Mouse (Mus musculus) stomach, embryonic 16.5 days (tissue): ENCODE data around the gene Atp6v1g2. TPM values are rescaled to one million over a fixed set of nuclear protein-coding genes. Genes with fewer than 3 reads are reported as not detected.

Experiments
- microRNA-seq: library from miRNA; unstranded; fragments of <30 nt; microRNA quantifications from one replicate; pipeline ENCODE4, GENCODE M21; 2016
- polyA plus RNA-seq: library from polyadenylated mRNA; unstranded; fragments of >200 nt; fragmentation: Nextera tagmentation; extraction: Ambion mirVana; gene quantifications from 2 replicates; pipeline ENCODE4 v1.2.1, GENCODE M21; 2015

The Atp6v1g2 gene
- polyA plus RNA-seq, 1 experiment from 2014 or later = 6.0 TPM

Small RNA genes within 50 kb of the gene (microRNA-seq; reads per million reads assigned to microRNA genes)
- gene Mir6973a = not detected
- not detected for gene Mir6974
- gene Mir6975 = 1.7 reads per million, percentile 2 among the genes with 10 or more reads in this experiment
- gene Mir8094 = not detected

Other genes starting within 250 kb of the Atp6v1g2 start
- 81.1 and 82.1 TPM in 2 replicates for gene Vars, start 232.7 kb upstream of the Atp6v1g2 start, polyA plus RNA-seq
- 0.26 and 0.42 TPM in 2 replicates for gene Vwa7, start 217.1 kb upstream of the Atp6v1g2 start, polyA plus RNA-seq
- 14.2 and 14.3 TPM in 2 replicates for gene Sapcd1, start 205.6 kb upstream of the Atp6v1g2 start, polyA plus RNA-seq
- gene Msh5, start 186.9 kb upstream of the Atp6v1g2 start, polyA plus RNA-seq = 3.9 and 4.2 TPM in 2 replicates
- gene Clic1, start 183.7 kb upstream of the Atp6v1g2 start, polyA plus RNA-seq = 396 and 441 TPM in 2 replicates
- 190 and 193 TPM in 2 replicates for gene Ddah2, start 174.6 kb upstream of the Atp6v1g2 start, polyA plus RNA-seq
- 50.6 and 109 TPM in 2 replicates for gene Ly6g6c, start 168.3 kb upstream of the Atp6v1g2 start, polyA plus RNA-seq
- 0.48 and 1.0 TPM in 2 replicates for gene Mpig6b, start 167.5 kb upstream of the Atp6v1g2 start, polyA plus RNA-seq
- gene Ly6g6e, start 156.8 kb upstream of the Atp6v1g2 start, polyA plus RNA-seq = 32.3 and 49.2 TPM in 2 replicates
- gene Ly6g6d, start 155.6 kb upstream of the Atp6v1g2 start, polyA plus RNA-seq = 3.2 and 4.1 TPM in 2 replicates
- gene Ly6g6f, start 148.1 kb upstream of the Atp6v1g2 start, polyA plus RNA-seq = 0.46 and 0.54 TPM in 2 replicates
- gene Abhd16a, start 144.4 kb upstream of the Atp6v1g2 start, polyA plus RNA-seq = 95.8 and 97.9 TPM in 2 replicates
- gene Ly6g5c, start 125.4 kb upstream of the Atp6v1g2 start, polyA plus RNA-seq = not detected in 2 replicates
- 0.53 and 0.89 TPM in 2 replicates for gene Ly6g5b, start 118.2 kb upstream of the Atp6v1g2 start, polyA plus RNA-seq
- gene Gpank1, start 112.2 kb upstream of the Atp6v1g2 start, polyA plus RNA-seq = 18.1 and 19.4 TPM in 2 replicates
- 245 and 269 TPM in 2 replicates for gene Csnk2b, start 111.6 kb upstream of the Atp6v1g2 start, polyA plus RNA-seq
- 11.7 and 14.2 TPM in 2 replicates for gene D17H6S53E, start 107.3 kb upstream of the Atp6v1g2 start, polyA plus RNA-seq
- gene Apom, start 101.6 kb upstream of the Atp6v1g2 start, polyA plus RNA-seq = 24.9 and 34.0 TPM in 2 replicates
- gene Bag6, start 98.5 kb upstream of the Atp6v1g2 start, polyA plus RNA-seq = 41.2 and 48.4 TPM in 2 replicates
- 111 and 125 TPM in 2 replicates for gene Prrc2a, start 68.8 kb upstream of the Atp6v1g2 start, polyA plus RNA-seq
- gene Aif1, start 57.6 kb upstream of the Atp6v1g2 start, polyA plus RNA-seq = 19.9 and 20.2 TPM in 2 replicates
- gene Lst1, start 45.2 kb upstream of the Atp6v1g2 start, polyA plus RNA-seq = 28.1 and 29.9 TPM in 2 replicates
- gene Ltb, start 39.2 kb upstream of the Atp6v1g2 start, polyA plus RNA-seq = 2.0 TPM in 2 replicates
- gene Tnf, start 31.7 kb upstream of the Atp6v1g2 start, polyA plus RNA-seq = 0.32 TPM in 1 of 2 replicates, not detected in the other
- 0.44 and 0.46 TPM in 2 replicates for gene Lta, start 28.3 kb upstream of the Atp6v1g2 start, polyA plus RNA-seq
- gene Gm16181, start 12.8 kb upstream of the Atp6v1g2 start, polyA plus RNA-seq = 0.27 TPM in 1 of 2 replicates, not detected in the other
- 6.4 and 8.8 TPM in 2 replicates for gene Nfkbil1, start 2.1 kb downstream of the Atp6v1g2 start, polyA plus RNA-seq
- gene Ddx39b, start 8.1 kb downstream of the Atp6v1g2 start, polyA plus RNA-seq = 340 and 353 TPM in 2 replicates
- 169 and 219 TPM in 2 replicates for gene H2-D1, start 29.1 kb downstream of the Atp6v1g2 start, polyA plus RNA-seq
- 0.74 and 0.75 TPM in 2 replicates for gene H2-Q1, start 86.7 kb downstream of the Atp6v1g2 start, polyA plus RNA-seq
- gene H2-Q2, start 108.6 kb downstream of the Atp6v1g2 start, polyA plus RNA-seq = 15.0 and 16.3 TPM in 2 replicates
- gene H2-Q4, start 146.0 kb downstream of the Atp6v1g2 start, polyA plus RNA-seq = 2.2 and 2.6 TPM in 2 replicates
- 0.86 and 1.1 TPM in 2 replicates for gene H2-Q6, start 191.2 kb downstream of the Atp6v1g2 start, polyA plus RNA-seq
- gene H2-Q7, start 205.5 kb downstream of the Atp6v1g2 start, polyA plus RNA-seq = 3.6 and 4.2 TPM in 2 replicates
- gene H2-Q10, start 236.4 kb downstream of the Atp6v1g2 start, polyA plus RNA-seq = 17.9 and 22.4 TPM in 2 replicates